Mouse (Mus musculus) T-helper 17 cell (primary cell): ENCODE measurements around the gene Ncbp1.

Experiments used
- in situ Hi-C, 2 experiments: fragments of 300-600 bp; cut with MboI, MseI; formaldehyde crosslinking; loops; 1 replicate in 1 of 2; 2 replicates in 1 of 2; pipeline ENCODE4 v1.15.1; 2025; ENCODE audit warnings: high pct_unique_total_duplicates in 2 of 2

Gene Ncbp1

GRCm38 (mm10) chr4:46138287-46139222, at the start of gene Ncbp1, which contains the start of gene Tstd2:
TSS of gene Ncbp1 (plus strand) at chr4:46138613.
TSS of gene Tstd2 (minus strand) at chr4:46138694.
- in situ Hi-C loops = no loop called here

- in situ Hi-C loops = no loop called here
Measured at GRCm38 (mm10) chr4:46089524-46090125, 48.8 kb upstream of the Ncbp1 start.

- in situ Hi-C loops = no loop called here
Measured at GRCm38 (mm10) chr4:46092429-46093076, 45.9 kb upstream of the Ncbp1 start.

GRCm38 (mm10) chr4:46094916-46095825, 43.2 kb upstream of the Ncbp1 start:
- in situ Hi-C loops = no loop called here

GRCm38 (mm10) chr4:46095826-46096159, 42.6 kb upstream of the Ncbp1 start:
- in situ Hi-C loops = no loop called here

- in situ Hi-C loops = no loop called here
Measured at GRCm38 (mm10) chr4:46096546-46096945, 41.9 kb upstream of the Ncbp1 start.

- in situ Hi-C loops = no loop called here
Measured at GRCm38 (mm10) chr4:46097591-46097990, 40.8 kb upstream of the Ncbp1 start.

GRCm38 (mm10) chr4:46099132-46099531, 39.3 kb upstream of the Ncbp1 start:
- in situ Hi-C loops = no loop called here

GRCm38 (mm10) chr4:46100539-46100938, 37.9 kb upstream of the Ncbp1 start:
- in situ Hi-C loops = no loop called here

GRCm38 (mm10) chr4:46101211-46101711, 37.2 kb upstream of the Ncbp1 start:
- in situ Hi-C loops = no loop called here

GRCm38 (mm10) chr4:46102078-46102769, 36.2 kb upstream of the Ncbp1 start:
- in situ Hi-C loops = no loop called here

GRCm38 (mm10) chr4:46110084-46110483, 28.3 kb upstream of the Ncbp1 start:
- in situ Hi-C loops = no loop called here

GRCm38 (mm10) chr4:46111361-46111760, 27.1 kb upstream of the Ncbp1 start:
- in situ Hi-C loops = no loop called here

GRCm38 (mm10) chr4:46115308-46115707, 23.1 kb upstream of the Ncbp1 start:
- in situ Hi-C loops = no loop called here

- in situ Hi-C loops = no loop called here
Measured at GRCm38 (mm10) chr4:46116544-46117175, 21.8 kb upstream of the Ncbp1 start.

GRCm38 (mm10) chr4:46117536-46117935, 20.9 kb upstream of the Ncbp1 start:
- in situ Hi-C loops = no loop called here

- in situ Hi-C loops = loop anchor here in 1 of 2 experiments (10.0 kb wide), 1 partner anchor 175 kb away; no protein-coding TSS in a partner anchor
Measured at GRCm38 (mm10) chr4:46119514-46120094, 18.8 kb upstream of the Ncbp1 start.

GRCm38 (mm10) chr4:46120767-46121166, 17.6 kb upstream of the Ncbp1 start:
- in situ Hi-C loops = loop anchor here in 1 of 2 experiments (10.0 kb wide), 1 partner anchor 176 kb away; no protein-coding TSS in a partner anchor

- in situ Hi-C loops = loop anchor here in 1 of 2 experiments (10.0 kb wide), 1 partner anchor 179 kb away; no protein-coding TSS in a partner anchor
Measured at GRCm38 (mm10) chr4:46123358-46123757, 15.1 kb upstream of the Ncbp1 start.
